Mouse (Mus musculus): Measurements from ENCODE around the gene Pm20d1. TPM values are rescaled to one million over a fixed set of nuclear protein-coding genes. Genes with fewer than 3 reads are reported as not detected.

Gene Pm20d1
- polyA plus RNA-seq, 1 experiment from 2014 or later = 0.41 TPM

GRCm38 (mm10) chr1:131822292-131822691 is 25.1 kb downstream of the Pm20d1 start:
- no peak overlapping the region for H3K4me2 ChIP-seq
- no peaks in the 10 kb centered on the region for H3K36me3 ChIP-seq
- no peaks in the 10 kb centered on the region for H3K27me3 ChIP-seq
- H3K4me3 ChIP-seq = no peak overlapping the region
- H3K9me3 ChIP-seq = no peaks in the 10 kb centered on the region
- ATAC-seq (ENCODE audit: low FRiP score, low read depth) = no peak
- 72% methylated on average over 8 of the region's 8 CpGs for WGBS
- no peaks in the 10 kb centered on the region; the same call in 1 of the 2 replicates for H3K4me1 ChIP-seq (replicated peaks)
- H3K9ac ChIP-seq = no peak overlapping the region
- H3K27ac ChIP-seq (replicated peaks) = no peak overlapping the region

- Histone ChIP-seq H3K27ac (replicated peaks) (no peak overlapping the region), H3K9me3 (no peaks in the 10 kb centered on the region), H3K36me3 (no peaks in the 10 kb centered on the region), H3K9ac (no peak overlapping the region), H3K4me2 (no peak overlapping the region), H3K27me3 (no peaks in the 10 kb centered on the region), H3K4me3 (no peak overlapping the region), H3K4me1 (replicated peaks) (no peaks in the 10 kb centered on the region; the same call in 1 of the 2 replicates)
- WGBS = 97% methylated on average over 1 of the region's 1 CpGs
- no peak for ATAC-seq (ENCODE audit: low FRiP score, low read depth)
Measured at GRCm38 (mm10) chr1:131822856-131823492, 25.8 kb downstream of the Pm20d1 start.

- no peak for ATAC-seq (ENCODE audit: low FRiP score, low read depth)
- Histone ChIP-seq H3K27me3 (no peaks in the 10 kb centered on the region), H3K9me3 (no peaks in the 10 kb centered on the region), H3K4me1 (replicated peaks) (peaks cover 3% of the 10 kb centered on the region), H3K4me2 (no peak overlapping the region), H3K4me3 (no peak overlapping the region), H3K27ac (replicated peaks) (no peak overlapping the region), H3K9ac (no peak overlapping the region), H3K36me3 (no peaks in the 10 kb centered on the region)
- 68% methylated on average over 5 of the region's 5 CpGs for WGBS
Measured at GRCm38 (mm10) chr1:131823563-131823962, 26.4 kb downstream of the Pm20d1 start.

GRCm38 (mm10) chr1:131824528-131825181 is 27.5 kb downstream of the Pm20d1 start:
- Histone ChIP-seq H3K4me1 (replicated peaks) (peaks cover 13% of the 10 kb centered on the region), H3K4me2 (no peak overlapping the region), H3K9me3 (no peaks in the 10 kb centered on the region), H3K9ac (no peak overlapping the region), H3K4me3 (no peak overlapping the region), H3K27ac (replicated peaks) (no peak overlapping the region), H3K36me3 (no peaks in the 10 kb centered on the region), H3K27me3 (no peaks in the 10 kb centered on the region)
- no peak for ATAC-seq (ENCODE audit: low FRiP score, low read depth)
- 92% methylated on average over 11 of the region's 11 CpGs for WGBS

DNA sequence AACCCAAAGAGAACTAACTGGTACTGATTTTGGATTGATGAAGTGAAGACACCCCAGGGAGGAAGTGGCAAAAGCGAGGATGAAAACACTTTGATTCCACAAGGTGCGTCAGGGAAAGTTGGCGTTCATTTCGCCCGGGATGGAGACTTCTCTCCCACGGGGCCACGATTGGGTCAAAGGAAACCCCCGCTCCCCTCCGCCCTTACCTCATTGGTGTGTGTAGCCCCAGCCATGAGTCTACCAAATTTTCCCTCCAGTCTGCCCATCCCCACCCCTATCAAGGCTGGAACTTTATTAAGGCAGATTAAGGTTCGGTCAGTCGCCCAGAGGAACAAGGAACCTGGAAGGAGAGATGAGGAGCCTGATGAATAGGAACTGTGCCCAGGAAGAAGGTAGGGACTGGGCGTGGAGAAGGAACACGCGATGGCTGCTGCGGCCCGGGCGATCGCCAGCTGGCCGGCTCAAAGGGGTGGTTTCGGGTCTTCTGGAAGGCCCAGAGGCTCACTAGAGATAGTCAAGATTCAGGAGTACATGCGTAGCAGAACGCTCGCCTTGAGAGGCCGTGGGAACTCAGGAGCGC is 30.1 kb downstream of the Pm20d1 start, which contains the start of gene Slc41a1:
Slc41a1 (plus strand) TSS at position 287 of the 580 bp plus-strand sequence.
- no peak; the same call in 1 of the 2 replicates for ATAC-seq (ENCODE audit: low FRiP score, low read depth)
- no peaks in the 10 kb centered on the region for H3K9me3 ChIP-seq
- H3K36me3 ChIP-seq = no peaks in the 10 kb centered on the region
- no peaks in the 10 kb centered on the region for H3K27me3 ChIP-seq
- H3K4me2 ChIP-seq = peak within 1 kb of the TSS; percentile 64
- H3K9ac ChIP-seq = peak within 1 kb of the TSS; percentile 89
- 1% methylated on average over 25 of the region's 25 CpGs for WGBS
- H3K4me1 ChIP-seq (replicated peaks) = peaks cover 39% of the 10 kb centered on the region
- H3K27ac ChIP-seq (replicated peaks) = peak within 1 kb of the TSS; percentile 89
- H3K4me3 ChIP-seq = peak within 1 kb of the TSS; percentile 91

- ATAC-seq (ENCODE audit: low FRiP score, low read depth) = peak; percentile 96
- H3K27ac ChIP-seq (replicated peaks) = peak overlapping the region; percentile 89
- H3K4me1 ChIP-seq (replicated peaks) = peaks cover 45% of the 10 kb centered on the region
- peak overlapping the region; percentile 64 for H3K4me2 ChIP-seq
- peak overlapping the region; percentile 91 for H3K4me3 ChIP-seq
- no peaks in the 10 kb centered on the region for H3K36me3 ChIP-seq
- WGBS = 0% methylated on average over 36 of the region's 36 CpGs
- peak overlapping the region; percentile 89 for H3K9ac ChIP-seq
- no peaks in the 10 kb centered on the region for H3K27me3 ChIP-seq
- H3K9me3 ChIP-seq = no peaks in the 10 kb centered on the region
Measured at GRCm38 (mm10) chr1:131827787-131828258, 30.6 kb downstream of the Pm20d1 start.

DNA sequence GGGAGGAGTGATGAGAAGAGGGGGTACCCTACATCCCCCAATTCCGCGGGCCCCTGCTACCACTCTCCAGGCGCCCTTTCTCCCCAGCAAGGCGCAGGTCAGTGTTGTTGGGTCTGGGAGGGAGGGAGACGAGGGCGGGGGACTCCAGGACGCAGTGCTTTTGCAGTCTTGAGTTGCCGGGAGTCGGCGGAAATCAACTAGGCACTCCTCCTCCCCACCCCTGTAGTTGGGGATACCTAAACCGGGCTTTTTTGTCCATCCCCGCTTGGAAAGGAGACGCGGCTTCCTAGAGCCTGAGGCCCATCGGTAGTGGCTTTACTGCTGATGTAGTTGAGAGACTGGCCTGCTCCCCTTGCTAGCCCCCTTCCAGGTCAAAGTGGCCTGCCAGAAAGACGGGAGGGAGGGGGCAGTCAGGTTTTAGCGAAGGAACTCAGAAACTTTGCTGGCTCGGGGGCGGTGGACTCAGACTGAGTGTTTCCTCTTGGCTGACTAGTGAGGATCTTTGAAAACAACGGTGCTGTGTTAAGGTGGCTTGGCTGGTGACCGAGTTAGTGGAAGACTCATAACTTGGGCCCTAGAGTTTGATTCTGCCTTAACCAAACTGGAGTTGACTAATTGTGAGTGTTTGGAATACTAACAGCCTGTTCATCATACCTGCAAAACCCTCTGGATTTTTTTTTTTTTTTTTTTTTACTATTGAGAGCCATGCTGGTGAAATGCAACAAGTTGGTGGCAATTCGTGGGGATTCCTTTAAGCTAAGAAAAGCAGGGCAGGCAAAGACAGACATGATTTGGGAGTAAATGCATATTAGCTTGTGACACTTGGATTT is 31.3 kb downstream of the Pm20d1 start:
- 2% methylated on average over 22 of the region's 22 CpGs for WGBS
- Histone ChIP-seq H3K4me1 (replicated peaks) (peaks cover 46% of the 10 kb centered on the region), H3K27me3 (no peaks in the 10 kb centered on the region), H3K9me3 (no peaks in the 10 kb centered on the region), H3K4me3 (peak overlapping the region; percentile 91), H3K36me3 (no peaks in the 10 kb centered on the region), H3K27ac (replicated peaks) (peak overlapping the region; percentile 89), H3K9ac (peak overlapping the region; percentile 89), H3K4me2 (peak overlapping the region; percentile 64)
- ATAC-seq (ENCODE audit: low FRiP score, low read depth) = no peak; the same call in none of the 2 replicates

GRCm38 (mm10) chr1:131829279-131829678 is 32.1 kb downstream of the Pm20d1 start:
- no peak for ATAC-seq (ENCODE audit: low FRiP score, low read depth)
- Histone ChIP-seq H3K27ac (replicated peaks) (no peak overlapping the region), H3K27me3 (no peaks in the 10 kb centered on the region), H3K9me3 (no peaks in the 10 kb centered on the region), H3K36me3 (no peaks in the 10 kb centered on the region), H3K4me2 (peak overlapping the region; percentile 64), H3K4me1 (replicated peaks) (peaks cover 46% of the 10 kb centered on the region), H3K9ac (peak overlapping the region; percentile 14; the same call in 1 of the 2 replicates), H3K4me3 (peak overlapping the region; percentile 91)
- 43% methylated on average over 5 of the region's 5 CpGs for WGBS

DNA sequence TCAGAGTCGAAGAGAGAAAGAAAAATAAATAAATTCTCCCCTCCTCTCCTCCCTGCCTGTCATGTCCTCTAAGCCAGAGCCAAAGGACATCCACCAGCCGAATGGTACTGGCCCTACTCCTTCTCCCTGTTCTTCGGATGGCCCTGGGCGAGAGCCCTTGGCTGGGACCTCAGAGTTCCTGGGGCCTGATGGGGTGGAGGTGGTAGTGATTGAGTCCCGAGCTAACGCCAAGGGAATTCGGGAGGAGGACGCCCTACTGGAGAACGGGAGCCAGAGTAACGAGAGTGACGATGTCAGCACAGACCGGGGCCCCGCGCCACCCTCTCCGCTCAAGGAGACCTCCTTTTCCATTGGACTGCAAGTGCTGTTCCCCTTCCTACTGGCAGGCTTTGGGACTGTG is 33.4 kb downstream of the Pm20d1 start:
- peak overlapping the region; percentile 64; the same call in 1 of the 2 replicates for H3K4me2 ChIP-seq
- H3K9ac ChIP-seq = no peak overlapping the region
- 86% methylated on average over 15 of the region's 15 CpGs for WGBS

DNA sequence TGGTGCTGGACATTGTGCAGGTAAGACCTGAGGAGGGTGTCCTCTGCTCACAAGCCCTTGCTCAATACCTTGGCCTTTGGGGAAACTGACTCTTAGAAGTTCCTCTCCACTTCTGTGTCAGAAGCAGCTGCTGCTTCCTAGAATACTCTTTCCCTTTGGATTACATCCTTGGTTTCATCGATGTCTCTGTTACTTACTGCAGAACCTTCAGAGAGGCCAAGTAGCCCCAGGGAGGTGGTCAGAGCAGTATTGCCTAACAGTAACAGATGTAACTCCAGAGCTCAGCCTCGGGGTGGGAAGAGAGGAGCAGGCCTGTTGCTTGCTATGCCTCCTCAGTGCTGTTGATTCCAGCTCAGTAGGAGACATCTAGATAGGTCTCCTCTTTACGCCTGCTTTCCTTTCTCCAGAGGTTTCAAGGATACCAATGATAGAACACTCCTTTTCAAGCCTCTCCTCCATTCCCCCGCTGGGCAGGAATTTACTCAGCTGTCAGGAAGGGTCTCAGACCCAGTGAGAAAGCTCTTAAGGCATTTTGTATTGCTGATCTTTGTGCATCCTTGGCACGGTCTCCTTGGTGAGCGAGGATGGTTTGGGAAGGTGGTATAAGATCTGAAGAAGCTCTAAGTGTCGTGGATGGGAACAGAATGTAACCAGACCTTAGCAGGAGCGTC is 33.9 kb downstream of the Pm20d1 start:
- Histone ChIP-seq H3K36me3 (no peaks in the 10 kb centered on the region), H3K27ac (replicated peaks) (no peak overlapping the region), H3K4me1 (replicated peaks) (peaks cover 46% of the 10 kb centered on the region), H3K27me3 (no peaks in the 10 kb centered on the region), H3K9me3 (no peaks in the 10 kb centered on the region), H3K9ac (no peak overlapping the region), H3K4me3 (no peak overlapping the region), H3K4me2 (peak overlapping the region; percentile 64)
- WGBS = 77% methylated on average over 8 of the region's 8 CpGs
- no peak for ATAC-seq (ENCODE audit: low FRiP score, low read depth)

More for the DNA sequence above, 33.4 kb downstream of the Pm20d1 start:
- Histone ChIP-seq H3K36me3 (no peaks in the 10 kb centered on the region), H3K27me3 (no peaks in the 10 kb centered on the region), H3K27ac (replicated peaks) (no peak overlapping the region), H3K9me3 (no peaks in the 10 kb centered on the region), H3K4me1 (replicated peaks) (peaks cover 46% of the 10 kb centered on the region), H3K4me3 (no peak overlapping the region)
- no peak for ATAC-seq (ENCODE audit: low FRiP score, low read depth)

DNA sequence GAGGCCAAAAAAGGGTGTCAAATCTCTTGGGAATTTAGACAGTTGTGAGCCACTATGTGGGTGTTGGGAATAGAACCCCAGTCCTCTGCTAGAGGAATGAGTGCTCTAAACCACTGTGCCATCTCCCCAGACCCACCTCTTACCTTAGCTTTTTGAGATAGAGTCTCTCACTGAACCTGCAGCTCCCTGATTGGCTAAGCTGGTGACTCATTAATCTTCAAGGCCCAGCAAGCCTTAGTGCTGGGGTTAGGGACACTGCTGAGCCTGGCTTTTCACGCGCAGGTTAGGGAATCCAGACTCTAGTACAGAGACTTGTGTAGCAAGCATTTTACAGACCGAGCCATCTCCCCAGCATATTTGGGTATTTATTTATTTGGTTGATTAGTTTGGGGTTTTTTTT is 39.9 kb downstream of the Pm20d1 start:
- H3K9ac ChIP-seq = no peak overlapping the region
- H3K9me3 ChIP-seq = no peaks in the 10 kb centered on the region
- H3K27ac ChIP-seq (replicated peaks) = no peak overlapping the region
- no peak overlapping the region for H3K4me3 ChIP-seq
- peaks cover 10% of the 10 kb centered on the region for H3K4me1 ChIP-seq (replicated peaks)
- H3K4me2 ChIP-seq = no peak overlapping the region
- no peak for ATAC-seq (ENCODE audit: low FRiP score, low read depth)
- WGBS = 79% methylated on average over 3 of the region's 3 CpGs
- H3K36me3 ChIP-seq = peaks cover 2% of the 10 kb centered on the region; the same call in 1 of the 2 replicates
- H3K27me3 ChIP-seq = no peaks in the 10 kb centered on the region
